Mouse (Mus musculus): Measurements from ENCODE around the gene Epn3. TPM values are rescaled to one million over a fixed set of nuclear protein-coding genes. Genes with fewer than 3 reads are reported as not detected.

Epn3 gene
- polyA plus RNA-seq, 1 experiment from 2014 or later, result 34.5 TPM

DNA sequence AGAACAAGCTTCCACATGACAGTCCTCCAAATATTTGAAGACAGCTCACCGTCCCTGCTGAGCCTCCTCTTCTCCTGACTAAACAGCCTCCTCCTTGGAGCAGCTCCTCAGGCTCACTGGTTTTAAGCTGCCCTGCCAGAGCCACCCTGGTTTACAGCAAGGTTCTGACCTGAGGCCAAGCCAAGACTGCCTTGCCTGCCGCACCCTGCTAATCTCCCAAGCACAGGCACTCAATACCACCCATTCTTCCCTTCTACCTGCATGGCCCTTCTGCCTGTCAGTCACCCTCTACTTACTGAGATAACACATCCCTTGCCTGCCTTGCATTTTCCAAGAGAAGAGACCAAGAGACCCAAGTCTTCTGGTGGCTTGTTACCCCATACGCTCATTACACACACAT lies 43.4 kb downstream of the Epn3 start:
- 0 out of 2 replicates have a peak, but pooled peaks have one; percentile 25 for ATAC-seq
- WGBS, result 55% methylated on average over 3 of the region's 3 CpGs
- no peak for DNase-seq (ENCODE audit: low spot score)
- H3K4me1 ChIP-seq (ENCODE audit: insufficient read depth, low read depth, low read length), result no peaks in the 10 kb centered on the region
- no peaks in the 10 kb centered on the region for H3K9me3 ChIP-seq (ENCODE audit: low read length)
- H3K27ac ChIP-seq (ENCODE audit: low read length), result no peak overlapping the region
- H3K4me3 ChIP-seq (ENCODE audit: low read depth, low read length), result no peak overlapping the region
- no peak overlapping the region for H3K9ac ChIP-seq (replicated peaks; ENCODE audit: low read depth)
- no peaks in the 10 kb centered on the region for H3K36me3 ChIP-seq (ENCODE audit: insufficient read depth, low read length)
- TF ChIP-seq EP300 (IDR thresholded peaks at IDR 0.05), result no peak
- no peak for TF ChIP-seq CTCF (IDR thresholded peaks at IDR 0.05)
- no peaks in the 10 kb centered on the region for H3K27me3 ChIP-seq (replicated peaks; ENCODE audit: insufficient read depth, low read length)
- H3K4me2 ChIP-seq (replicated peaks; ENCODE audit: low read depth, low read length), result no peak overlapping the region

DNA sequence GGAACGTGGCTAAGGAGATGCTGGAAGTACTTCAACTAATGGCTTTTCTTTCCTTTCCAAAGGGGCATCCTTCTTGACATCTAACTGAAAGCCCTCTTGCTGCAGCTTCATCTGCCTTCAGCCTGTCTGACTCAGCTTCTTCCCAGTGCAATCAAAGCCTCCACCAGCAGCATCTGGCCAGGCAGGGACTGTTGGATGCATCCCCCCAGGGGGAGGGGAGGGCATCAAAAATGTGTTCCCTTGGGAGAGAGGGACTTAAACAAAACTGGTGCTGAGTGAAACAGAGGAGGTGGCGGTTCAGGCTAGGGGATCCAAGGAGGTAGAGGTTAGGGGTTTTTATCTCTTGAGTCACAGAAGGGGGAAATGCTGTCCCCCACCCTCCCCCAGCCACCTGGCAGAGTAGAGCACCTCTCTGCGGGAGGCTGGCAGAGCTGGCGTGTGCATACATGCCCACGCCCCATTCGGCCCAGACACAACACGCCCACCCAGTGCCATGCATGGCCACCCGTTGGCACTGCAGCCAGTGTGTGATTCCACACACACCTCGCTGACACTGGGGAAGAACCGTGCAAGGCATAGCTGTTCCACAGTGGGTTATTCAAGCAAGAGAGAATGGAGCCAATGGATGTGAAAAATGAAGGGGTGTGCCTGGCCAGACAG lies 44.5 kb downstream of the Epn3 start:
- H3K9me3 ChIP-seq (ENCODE audit: low read length), result no peaks in the 10 kb centered on the region
- no peaks in the 10 kb centered on the region for H3K27me3 ChIP-seq (replicated peaks; ENCODE audit: insufficient read depth, low read length)
- WGBS, result 74% methylated on average over 10 of the region's 10 CpGs
- H3K27ac ChIP-seq (ENCODE audit: low read length), result no peak overlapping the region
- H3K4me2 ChIP-seq (replicated peaks; ENCODE audit: low read depth, low read length), result no peak overlapping the region
- H3K4me3 ChIP-seq (ENCODE audit: low read depth, low read length), result no peak overlapping the region
- ATAC-seq (no peak), DNase-seq (ENCODE audit: low spot score) (no peak)
- no peaks in the 10 kb centered on the region for H3K36me3 ChIP-seq (ENCODE audit: insufficient read depth, low read length)
- peaks cover 7% of the 10 kb centered on the region for H3K4me1 ChIP-seq (ENCODE audit: insufficient read depth, low read depth, low read length)
- TF ChIP-seq CTCF (IDR thresholded peaks at IDR 0.05) (no peak), EP300 (IDR thresholded peaks at IDR 0.05) (no peak)
- H3K9ac ChIP-seq (replicated peaks; ENCODE audit: low read depth), result no peak overlapping the region

DNA sequence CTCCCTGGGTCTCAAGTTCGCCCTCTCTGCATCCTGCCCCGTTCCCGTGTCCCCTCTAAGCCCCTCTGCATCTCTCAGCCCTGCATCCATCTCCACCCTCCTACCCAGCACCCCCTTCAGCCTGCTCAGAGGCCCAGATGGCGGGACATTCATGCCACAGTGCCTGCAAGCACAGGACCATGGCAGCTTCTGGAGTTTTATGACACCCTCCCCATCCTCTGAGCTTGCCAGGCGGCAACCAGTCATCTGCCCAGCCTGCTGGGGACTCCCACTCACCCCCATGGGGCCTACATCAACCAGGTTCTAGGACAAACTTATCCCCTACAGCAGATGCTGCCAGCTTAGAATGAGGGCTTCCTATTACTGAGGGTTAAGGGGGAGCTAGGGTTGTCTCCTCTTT lies 45.0 kb downstream of the Epn3 start:
- Histone ChIP-seq H3K9me3 (ENCODE audit: low read length) (no peaks in the 10 kb centered on the region), H3K9ac (replicated peaks; ENCODE audit: low read depth) (no peak overlapping the region), H3K4me2 (replicated peaks; ENCODE audit: low read depth, low read length) (no peak overlapping the region), H3K27ac (ENCODE audit: low read length) (no peak overlapping the region), H3K4me3 (ENCODE audit: low read depth, low read length) (no peak overlapping the region), H3K27me3 (replicated peaks; ENCODE audit: insufficient read depth, low read length) (no peaks in the 10 kb centered on the region), H3K36me3 (ENCODE audit: insufficient read depth, low read length) (no peaks in the 10 kb centered on the region), H3K4me1 (ENCODE audit: insufficient read depth, low read depth, low read length) (peaks cover 7% of the 10 kb centered on the region)
- ATAC-seq, result no peak
- 74% methylated on average over 5 of the region's 5 CpGs for WGBS
- TF ChIP-seq CTCF (IDR thresholded peaks at IDR 0.05) (no peak), EP300 (IDR thresholded peaks at IDR 0.05) (no peak)
- no peak for DNase-seq (ENCODE audit: low spot score)

DNA sequence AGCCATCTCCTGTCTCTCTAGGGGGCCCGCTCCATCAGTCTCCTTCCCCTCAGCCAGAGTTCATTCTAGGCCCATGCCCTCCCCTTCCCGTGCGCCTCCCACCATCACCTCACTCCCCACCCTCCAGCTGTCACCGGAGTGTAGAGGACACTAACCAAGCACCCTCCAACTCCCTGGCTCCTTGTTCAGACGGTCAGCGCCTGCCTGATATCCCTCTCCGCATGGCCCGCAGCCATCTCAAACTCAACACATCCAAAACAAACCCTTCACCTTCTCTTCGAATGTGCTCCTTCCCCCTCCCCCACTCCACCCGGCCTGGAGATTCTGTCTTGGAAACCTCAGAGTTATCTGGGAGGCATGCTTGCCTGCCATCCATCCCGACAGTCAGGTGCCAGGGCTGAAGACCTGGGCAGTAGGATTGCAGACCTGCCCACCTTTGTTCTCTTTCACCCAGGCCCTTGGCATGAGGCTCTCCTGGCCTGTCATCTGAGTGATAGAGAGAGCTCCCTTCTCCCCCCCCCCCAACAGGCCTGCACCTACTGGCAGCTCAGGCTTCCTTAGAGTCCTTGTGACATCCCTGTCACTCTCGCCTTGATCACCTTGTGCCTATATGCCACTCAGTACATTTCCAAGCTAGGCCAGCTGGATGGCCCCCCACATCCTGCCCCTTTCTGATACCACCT lies 48.5 kb downstream of the Epn3 start:
- no peaks in the 10 kb centered on the region for H3K9me3 ChIP-seq (ENCODE audit: low read length)

DNA sequence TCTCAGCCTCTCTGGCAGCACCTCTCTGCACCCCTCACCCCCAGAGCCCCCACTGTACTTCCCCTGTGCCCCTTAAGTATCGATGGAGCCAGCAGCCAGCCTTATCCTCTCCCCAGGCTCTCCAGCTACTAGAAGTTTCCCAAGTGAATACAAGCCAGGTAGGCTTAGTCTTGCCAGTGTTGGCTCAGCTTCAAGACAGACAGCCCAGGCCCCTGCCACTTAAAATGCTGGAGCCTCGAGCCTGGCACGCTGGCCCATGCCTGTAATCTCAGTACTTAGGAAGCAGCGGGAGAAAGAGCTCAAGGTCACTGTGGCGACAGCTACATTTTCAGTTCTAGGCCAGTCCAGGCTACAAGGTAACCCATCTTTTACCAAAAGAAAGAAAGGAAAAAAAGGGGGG lies 49.9 kb downstream of the Epn3 start:
- WGBS, result 36% methylated on average over 5 of the region's 5 CpGs

More for the DNA sequence above, 48.5 kb downstream of the Epn3 start:
- no peak overlapping the region for H3K4me3 ChIP-seq (ENCODE audit: low read depth, low read length)
- H3K27me3 ChIP-seq (replicated peaks; ENCODE audit: insufficient read depth, low read length), result no peaks in the 10 kb centered on the region
- no peak overlapping the region for H3K4me2 ChIP-seq (replicated peaks; ENCODE audit: low read depth, low read length)
- TF ChIP-seq EP300 (IDR thresholded peaks at IDR 0.05), result no peak
- no peak for TF ChIP-seq CTCF (IDR thresholded peaks at IDR 0.05)
- no peak overlapping the region for H3K9ac ChIP-seq (replicated peaks; ENCODE audit: low read depth)
- DNase-seq (ENCODE audit: low spot score) (peak; percentile 28), ATAC-seq (peak; percentile 54)
- H3K4me1 ChIP-seq (ENCODE audit: insufficient read depth, low read depth, low read length), result peaks cover 7% of the 10 kb centered on the region
- WGBS, result 31% methylated on average over 12 of the region's 12 CpGs
- no peak overlapping the region for H3K27ac ChIP-seq (ENCODE audit: low read length)
- H3K36me3 ChIP-seq (ENCODE audit: insufficient read depth, low read length), result no peaks in the 10 kb centered on the region

DNA sequence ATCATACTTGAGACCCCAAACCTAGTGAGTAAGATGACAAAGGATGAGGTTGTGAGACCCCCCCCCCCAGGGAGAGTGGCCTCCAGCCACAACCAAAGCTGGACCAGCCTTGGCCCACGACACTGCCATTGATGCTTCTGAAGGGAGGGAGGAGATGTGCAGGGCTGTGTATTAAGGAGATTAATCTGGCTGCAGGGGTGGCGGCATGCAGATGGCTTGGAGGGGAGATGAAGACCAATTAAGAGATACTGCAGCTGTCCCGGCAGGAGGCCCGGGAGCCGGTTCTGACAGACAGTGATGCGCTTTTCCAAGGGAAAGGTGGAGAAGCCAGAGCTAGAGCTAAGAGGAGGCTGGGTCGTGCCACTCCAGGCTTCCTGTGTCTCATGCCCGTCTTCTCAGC lies 50.5 kb downstream of the Epn3 start:
- DNase-seq (ENCODE audit: low spot score) (no peak), ATAC-seq (no peak)
- Histone ChIP-seq H3K9ac (replicated peaks; ENCODE audit: low read depth) (no peak overlapping the region), H3K4me2 (replicated peaks; ENCODE audit: low read depth, low read length) (no peak overlapping the region), H3K4me3 (ENCODE audit: low read depth, low read length) (no peak overlapping the region), H3K36me3 (ENCODE audit: insufficient read depth, low read length) (no peaks in the 10 kb centered on the region), H3K4me1 (ENCODE audit: insufficient read depth, low read depth, low read length) (peaks cover 7% of the 10 kb centered on the region), H3K9me3 (ENCODE audit: low read length) (no peaks in the 10 kb centered on the region), H3K27ac (ENCODE audit: low read length) (no peak overlapping the region), H3K27me3 (replicated peaks; ENCODE audit: insufficient read depth, low read length) (no peaks in the 10 kb centered on the region)
- 55% methylated on average over 8 of the region's 8 CpGs for WGBS
- TF ChIP-seq CTCF (IDR thresholded peaks at IDR 0.05), result no peak
- TF ChIP-seq EP300 (IDR thresholded peaks at IDR 0.05), result no peak

More for the DNA sequence above, 49.9 kb downstream of the Epn3 start:
- ATAC-seq (peak; percentile 21; the same call in 1 of the 2 replicates), DNase-seq (ENCODE audit: low spot score) (peak; percentile 24)
- Histone ChIP-seq H3K4me2 (replicated peaks; ENCODE audit: low read depth, low read length) (no peak overlapping the region), H3K4me3 (ENCODE audit: low read depth, low read length) (no peak overlapping the region), H3K9me3 (ENCODE audit: low read length) (no peaks in the 10 kb centered on the region), H3K9ac (replicated peaks; ENCODE audit: low read depth) (no peak overlapping the region), H3K4me1 (ENCODE audit: insufficient read depth, low read depth, low read length) (peaks cover 7% of the 10 kb centered on the region), H3K27ac (ENCODE audit: low read length) (no peak overlapping the region), H3K36me3 (ENCODE audit: insufficient read depth, low read length) (no peaks in the 10 kb centered on the region), H3K27me3 (replicated peaks; ENCODE audit: insufficient read depth, low read length) (no peaks in the 10 kb centered on the region)
- TF ChIP-seq EP300 (IDR thresholded peaks at IDR 0.05), result no peak
- TF ChIP-seq CTCF (IDR thresholded peaks at IDR 0.05), result no peak

Data from lung, postnatal 0 days (tissue).